In the genomic region with DNA sequence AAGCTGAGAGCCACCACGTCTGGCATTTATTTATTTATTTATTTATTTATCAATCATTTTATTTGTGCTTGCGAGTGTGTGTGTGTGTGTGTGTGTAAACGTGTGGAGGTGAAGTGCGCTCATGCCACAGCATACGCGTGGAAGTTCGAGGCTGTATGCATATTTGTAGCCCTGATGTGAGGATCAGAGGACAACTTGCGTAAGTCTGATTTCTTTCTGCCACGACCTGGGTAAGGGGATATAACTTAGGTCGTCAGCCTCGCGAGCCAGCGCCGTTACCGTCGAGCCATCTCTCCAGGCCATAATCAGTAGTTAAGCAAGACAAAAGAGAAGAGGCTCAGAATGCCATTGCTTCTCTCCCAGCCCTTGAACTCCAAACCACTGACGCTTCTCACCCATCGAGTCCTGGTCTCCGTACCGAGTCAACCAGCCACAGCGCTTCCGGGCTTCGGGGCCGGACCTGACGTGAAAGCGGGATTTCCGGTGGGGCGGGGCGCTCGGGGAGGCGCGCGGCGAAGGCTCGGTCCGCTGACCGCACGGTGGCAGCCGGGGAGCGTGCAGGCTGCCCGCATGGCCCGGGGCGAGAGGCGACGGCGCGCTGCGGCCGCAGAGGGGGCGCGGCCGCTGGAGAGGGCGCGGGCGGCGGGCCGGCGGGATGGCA, we compare ENCODE assay signal across 8 mouse cellular contexts. TPM values are rescaled to one million over a fixed set of nuclear protein-coding genes. Genes with fewer than 3 reads are reported as not detected.
DNase-seq lines count a peak whose midpoint lies in the region; ATAC-seq lines count a peak whose summit lies in the region.

A gene (plus strand): TSS at position 486 of the 661 bp plus-strand sequence.

- ATAC-seq in inflammation-experienced regulatory T-cells, adult 6 months: peak; percentile 86
- peak; percentile 86 for ATAC-seq in megakaryocyte progenitor cell, adult 5-6 weeks (replicated peaks; ENCODE audit: poor library complexity)

- DNase-seq in adrenal gland, adult (ENCODE audit: inconsistent age in 2 of 2, low spot score in 1 of 2): peak; percentile 96 to 98
- DNase-seq in embryo, embryonic 10.5 days (ENCODE audit: low spot score): peak; percentile 95
- DNase-seq in gastrocnemius, postnatal 14 days: peak; percentile 96
- DNase-seq in left cerebral cortex, postnatal 10 days (ENCODE audit: extremely low spot score in 1 of 2, low spot score in 2 of 2): peak; percentile 89 to 97
- DNase-seq in right cerebral cortex, postnatal 10 days (ENCODE audit: low spot score in 2 of 2): peak; percentile 94 to 95
- DNase-seq in urinary bladder, postnatal 25 days (ENCODE audit: low spot score): peak; percentile 95

- intact Hi-C loops in gastrocnemius, postnatal 14 days (cut with DNase I; ENCODE audit: low total_unique reads): loop anchor here (5.0 kb wide), 1 partner anchor 47 kb away; no protein-coding TSS in a partner anchor
- intact Hi-C loops in left cerebral cortex, postnatal 10 days (cut with DNase I): no loop called here

RNA-seq across cellular contexts. Expression of the gene that starts here (rescaled TPM):
- 1 to 10 TPM; 6.8 to 8.8 TPM for total RNA-seq in gastrocnemius, postnatal 14 days (2021)
- polyA plus RNA-seq in inflammation-experienced regulatory T-cells, adult 6 months (2017; shearing (Covaris generic)): 10 to 100 TPM in 2 of 3 experiments, 1 to 10 TPM in 1; 7.7 to 13.3 (median 12.9) TPM
- 10 to 100 TPM; 27.9 to 31.8 TPM for total RNA-seq in left cerebral cortex, postnatal 10 days (2021)
- 54.6 and 69.0 TPM in 2 replicates for total RNA-seq in megakaryocyte progenitor cell, adult 5-6 weeks (2015)
- 122 and 130 TPM in 2 replicates for total RNA-seq in megakaryocyte progenitor cell, adult 5-6 weeks (2017)

Comparison
In these comparisons a context has a peak if more than half of its experiments do, and no peak if none do; other contexts are left out.
1. Peak in every context shown above with its lines: DNase-seq and ATAC-seq.